Mouse (Mus musculus) cerebellum, postnatal 4 days (tissue): ENCODE data around the gene Nomo1.

Experiments used
- DNase-seq, 2 experiments: peaks; one replicate each; pipeline ENCODE4 v3.0.0; 2022; ENCODE audit warnings: low spot score in 2 of 2, mixed read lengths in 1 of 2

Gene Nomo1

DNA sequence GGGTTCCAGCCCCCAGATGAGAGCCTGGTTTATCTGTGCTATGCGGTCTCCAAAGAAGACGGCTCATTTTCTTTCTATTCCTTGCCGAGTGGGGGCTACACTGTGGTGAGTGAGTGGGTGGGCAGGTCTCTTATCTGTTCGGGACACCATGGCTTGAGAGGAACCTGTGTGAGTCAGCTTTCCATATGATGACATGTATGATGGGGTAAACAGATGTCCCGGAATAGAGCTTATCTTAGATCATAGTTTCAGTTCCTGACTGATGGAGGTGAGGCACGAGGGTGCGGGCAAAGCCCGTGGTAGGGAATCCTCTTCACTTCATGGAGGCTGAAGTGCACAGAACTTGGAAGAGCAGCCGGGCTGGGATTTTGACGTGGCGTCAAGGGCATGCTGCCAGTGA, 12.4 kb downstream of the Nomo1 start:
- no peak for DNase-seq

DNA sequence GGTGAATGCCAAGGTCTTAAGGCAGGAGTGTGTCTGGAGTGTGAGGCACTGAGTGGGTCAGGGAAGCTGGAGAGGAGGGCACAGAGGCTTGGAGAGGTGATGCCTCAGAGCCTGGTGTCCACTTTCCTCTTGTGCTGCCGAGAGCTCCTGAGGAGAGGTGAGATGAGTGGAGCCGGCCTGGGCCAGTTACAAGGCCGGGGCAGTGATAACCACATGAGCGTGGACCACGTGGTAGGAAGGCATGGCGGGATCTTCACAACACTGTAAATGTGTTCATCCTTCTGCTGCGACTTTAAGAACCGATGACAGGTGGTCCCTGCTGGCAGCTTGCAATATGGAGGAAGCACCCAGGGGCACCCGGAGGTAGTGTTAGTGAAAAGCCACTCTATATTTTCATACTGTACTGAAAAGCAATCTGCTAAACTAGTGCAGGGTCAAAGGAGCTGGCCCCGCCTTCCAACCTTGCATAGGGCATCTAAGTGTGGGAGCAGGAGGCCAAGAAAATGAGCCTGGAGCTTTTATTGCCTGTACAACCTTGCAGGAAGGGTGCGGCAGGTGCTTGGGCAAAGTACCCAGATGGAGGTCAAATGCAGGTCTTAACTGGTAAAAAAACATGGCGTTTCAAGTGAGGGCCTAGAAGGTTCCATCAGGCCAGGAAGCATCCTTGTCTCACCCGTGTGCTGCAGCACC, 14.5 kb downstream of the Nomo1 start:
- no peak for DNase-seq

- peak in 1 of 2 experiments; percentile 38 for DNase-seq
These were observed 16.5 kb downstream of the Nomo1 start for GRCm38 (mm10) chr7:46049981-46050380.

GRCm38 (mm10) chr7:46052161-46052821, 18.8 kb downstream of the Nomo1 start:
- DNase-seq = peak in 1 of 2 experiments; percentile 63

DNA sequence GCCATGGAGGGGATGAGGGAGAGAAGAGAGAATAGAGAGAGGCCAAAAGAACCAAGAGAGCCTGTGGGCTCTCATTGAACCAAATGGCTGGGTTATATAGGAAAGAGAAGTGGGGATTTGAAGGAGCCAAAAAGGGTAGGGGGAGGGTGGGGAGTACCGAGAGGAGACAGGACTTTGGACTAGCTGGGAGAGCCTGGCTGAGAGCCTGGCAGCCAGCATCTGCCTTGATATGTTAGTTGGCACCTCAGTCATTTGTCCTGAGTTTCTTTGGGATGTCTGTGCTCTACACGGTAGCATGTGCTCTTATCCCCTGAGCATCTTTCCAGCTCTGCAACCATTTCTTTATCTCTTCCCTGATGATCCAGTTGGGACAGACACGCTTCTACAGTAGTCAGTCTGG, 20.1 kb downstream of the Nomo1 start:
- DNase-seq = peak in 1 of 2 experiments; percentile 25

- no peak for DNase-seq
These were observed 25.4 kb downstream of the Nomo1 start for GRCm38 (mm10) chr7:46058882-46059281.

DNA sequence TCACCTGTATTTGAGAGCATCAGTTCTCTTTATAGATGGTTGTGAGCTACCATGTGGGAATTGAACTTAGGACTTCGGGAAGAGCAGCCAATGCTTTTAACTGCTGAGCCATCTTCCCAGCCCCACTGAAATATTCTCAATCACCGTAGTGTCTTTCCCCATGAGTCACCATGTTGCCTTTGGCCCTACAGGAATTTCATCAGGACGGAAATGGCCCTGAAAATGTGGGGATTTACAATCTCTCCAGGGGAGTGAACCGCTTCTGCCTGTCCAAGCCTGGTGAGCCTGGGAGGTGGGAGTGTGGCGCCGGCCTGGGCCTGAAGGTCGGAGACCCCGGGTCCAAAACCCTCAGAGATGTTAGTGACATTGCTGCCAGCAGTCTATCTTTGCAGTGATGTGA, 27.2 kb downstream of the Nomo1 start:
- DNase-seq = no peak

- no peak for DNase-seq
These were observed 28.1 kb downstream of the Nomo1 start for GRCm38 (mm10) chr7:46061614-46062013.

GRCm38 (mm10) chr7:46063296-46063695, 29.8 kb downstream of the Nomo1 start:
- DNase-seq = no peak

DNA sequence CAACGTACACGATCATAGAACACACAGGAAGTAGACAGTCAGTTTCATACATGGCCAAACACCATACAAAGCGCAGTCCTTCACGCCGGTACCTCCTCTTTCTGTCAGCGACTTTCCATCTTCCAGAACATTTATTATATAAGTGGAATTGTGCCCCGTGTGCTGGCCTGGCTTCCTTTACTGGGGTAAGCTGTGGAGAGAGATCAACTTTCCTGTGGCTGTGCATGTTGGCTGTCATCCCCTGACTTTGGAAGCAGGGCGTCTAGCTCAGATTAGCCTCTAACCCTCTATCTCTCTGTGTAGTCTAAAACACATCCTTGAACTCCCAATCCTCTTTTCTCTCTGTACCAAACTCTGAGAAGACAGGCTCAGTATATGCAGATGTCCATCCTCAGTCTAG, 35.3 kb downstream of the Nomo1 start:
- DNase-seq = no peak

GRCm38 (mm10) chr7:46076844-46077243, 43.3 kb downstream of the Nomo1 start:
- DNase-seq = no peak

GRCm38 (mm10) chr7:46077675-46078074, 44.2 kb downstream of the Nomo1 start:
- no peak for DNase-seq

DNA sequence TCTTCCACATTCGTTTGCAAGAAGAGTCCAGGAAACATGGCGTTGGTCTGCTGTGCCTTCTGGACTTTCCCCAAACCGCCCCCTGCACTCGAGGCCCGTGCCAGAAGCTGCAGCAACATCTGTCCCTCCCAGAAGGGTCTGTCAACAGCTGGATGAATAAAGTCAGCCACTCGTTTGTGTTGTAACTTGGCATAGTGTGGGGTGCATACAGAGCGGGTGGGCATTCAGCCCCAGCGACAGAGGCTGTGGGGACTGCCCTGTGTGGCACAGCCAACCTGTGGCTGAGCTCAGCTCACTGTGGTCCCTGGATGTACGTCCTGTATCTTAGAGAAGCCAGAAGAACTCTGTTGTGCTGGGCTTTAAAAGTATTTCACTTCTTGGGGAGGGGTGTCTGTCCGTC, 50.5 kb downstream of the Nomo1 start:
- no peak for DNase-seq

GRCm38 (mm10) chr7:46084839-46085513, 51.5 kb downstream of the Nomo1 start:
- no peak for DNase-seq

DNA sequence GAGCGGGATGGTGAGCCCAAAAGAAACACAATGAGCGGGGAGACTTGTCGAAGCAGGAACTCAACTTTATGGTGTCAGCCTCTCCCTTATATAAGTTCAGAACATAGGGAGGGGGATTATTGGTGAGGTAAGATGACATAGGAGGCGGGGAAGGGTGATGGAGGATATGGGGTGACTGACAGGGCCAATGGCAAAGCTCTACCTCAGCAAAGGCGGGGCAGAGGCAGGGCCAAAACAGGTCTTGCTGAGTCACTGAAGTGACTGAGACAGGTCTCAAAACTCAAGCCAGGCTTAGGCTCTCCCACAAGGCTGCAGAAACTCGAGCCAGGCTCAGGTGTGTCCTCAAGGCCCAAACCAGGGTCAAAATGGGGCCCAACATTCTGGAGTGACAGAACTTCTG, 52.9 kb downstream of the Nomo1 start:
- DNase-seq = no peak

GRCm38 (mm10) chr7:46088241-46088640, 54.7 kb downstream of the Nomo1 start:
- DNase-seq = no peak

GRCm38 (mm10) chr7:46092803-46093202, 59.3 kb downstream of the Nomo1 start:
- no peak for DNase-seq

- peak; percentile 43 to 73 for DNase-seq
These were observed 62.6 kb downstream of the Nomo1 start for GRCm38 (mm10) chr7:46096136-46096535.

GRCm38 (mm10) chr7:46097319-46097783, 63.9 kb downstream of the Nomo1 start:
- no peak for DNase-seq

DNA sequence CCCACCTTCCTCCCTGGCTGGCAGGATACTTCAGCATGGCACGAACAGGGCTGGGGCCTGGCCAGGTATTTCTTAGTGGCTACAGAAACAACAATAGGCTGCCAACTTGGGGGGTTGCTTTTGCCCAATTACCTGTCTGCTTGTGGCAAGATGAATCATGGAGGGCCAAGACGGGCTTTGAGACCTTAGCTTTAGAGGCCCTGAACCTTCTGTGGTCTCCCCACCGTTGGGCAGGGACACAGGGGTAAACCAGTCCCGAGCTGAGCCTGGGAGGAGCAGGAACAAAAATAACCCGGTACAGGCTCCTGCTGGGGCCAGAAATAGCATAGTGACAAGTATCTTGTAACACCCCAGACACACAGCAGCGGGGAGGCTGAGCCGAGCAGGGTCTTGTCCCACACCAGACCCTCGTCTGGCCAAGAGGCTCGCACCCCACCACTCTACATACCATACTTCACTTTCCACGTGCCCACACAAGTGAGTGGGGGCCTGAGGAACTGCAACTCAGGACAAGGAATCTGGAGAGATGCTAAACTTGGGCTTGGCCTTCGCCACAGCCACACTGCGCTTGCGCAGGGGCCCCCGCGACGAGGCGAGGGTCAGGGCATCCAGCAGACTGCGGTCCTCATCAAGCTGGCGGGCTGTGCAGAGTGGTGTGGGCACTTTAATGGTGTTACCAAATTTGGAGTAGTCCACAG, 64.9 kb downstream of the Nomo1 start:
- DNase-seq = no peak

DNA sequence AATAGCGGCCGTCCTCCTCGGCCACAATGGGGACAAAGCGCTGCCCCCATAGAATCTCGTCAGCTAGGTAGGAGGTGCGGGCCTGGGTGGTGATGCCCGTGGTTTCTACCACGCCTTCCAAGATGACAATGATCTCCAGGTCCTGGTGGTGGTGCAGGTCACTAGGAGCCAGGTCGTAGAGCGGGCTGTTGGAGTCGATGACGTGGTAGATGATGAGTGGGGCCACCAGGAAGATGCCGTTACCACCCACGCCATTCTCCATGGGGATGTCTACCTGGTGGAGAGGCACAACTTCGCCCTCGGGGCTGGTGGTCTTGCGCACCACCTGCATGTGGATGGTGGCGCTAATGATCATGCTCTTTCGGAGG, 65.4 kb downstream of the Nomo1 start:
- no peak for DNase-seq

DNA sequence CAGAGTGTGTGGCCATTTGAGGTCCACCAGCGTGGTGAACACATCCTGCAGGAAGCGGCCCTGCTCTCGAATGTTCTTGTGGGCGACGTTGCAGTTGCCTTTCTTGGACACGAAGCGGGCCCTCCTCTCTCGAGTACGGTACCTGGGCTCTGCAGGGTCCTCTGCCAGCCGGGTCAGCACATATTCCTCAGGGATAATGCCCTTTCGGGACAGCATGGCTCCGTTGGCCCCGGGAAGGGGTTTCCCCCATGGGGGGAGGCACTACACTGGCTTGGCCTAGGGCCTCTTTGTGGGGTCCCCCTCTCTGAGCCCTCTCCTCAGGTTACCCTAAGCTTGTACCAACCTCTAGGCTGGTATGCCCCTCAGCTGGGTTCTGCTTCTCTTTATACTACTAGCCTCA, 66.2 kb downstream of the Nomo1 start:
- DNase-seq = no peak
